Mouse (Mus musculus) frontal cortex, adult 2 months (tissue): ENCODE results near the gene Csnk1d. TPM values are rescaled to one million over a fixed set of nuclear protein-coding genes. Genes with fewer than 3 reads are reported as not detected.

ENCODE experiments used
- DNase-seq, 2 experiments: peaks; one replicate each; pipeline ENCODE4 v3.0.0; 2022; ENCODE audit warnings: low spot score in 1 of 2; ENCODE audit errors: extremely low spot score in 1 of 2
- polyA plus RNA-seq: library from polyadenylated mRNA; depleted of rRNA; stranded (reverse); fragments of >200 nt; gene quantifications from 2 replicates; pipeline ENCODE4 v1.2.3, GENCODE M21; 2012; rRNA removed

Csnk1d gene
- polyA plus RNA-seq, result 103 and 105 TPM in 2 replicates

- peak; percentile 95 to 99 for DNase-seq
Measured at GRCm38 (mm10) chr11:120990951-120991526, at the start of gene Csnk1d. TSS of gene Csnk1d (minus strand) at chr11:120991330.

GRCm38 (mm10) chr11:121039302-121039701 is 48.2 kb upstream of the Csnk1d start, which contains the start of gene Cd7:
TSS of gene Cd7 (minus strand) at chr11:121039418.
- no peak for DNase-seq

GRCm38 (mm10) chr11:121038366-121039240 is 47.5 kb upstream of the Csnk1d start:
- peak in 1 of 2 experiments; percentile 68 for DNase-seq

GRCm38 (mm10) chr11:121033118-121033517 is 42.0 kb upstream of the Csnk1d start:
- DNase-seq, result no peak

- no peak for DNase-seq
Measured at GRCm38 (mm10) chr11:121027259-121027658, 36.1 kb upstream of the Csnk1d start.

GRCm38 (mm10) chr11:121024163-121024562 is 33.0 kb upstream of the Csnk1d start:
- DNase-seq, result peak in 1 of 2 experiments; percentile 18

GRCm38 (mm10) chr11:121019501-121019900 is 28.4 kb upstream of the Csnk1d start:
- no peak for DNase-seq

- peak; percentile 18 to 70 for DNase-seq
Measured at GRCm38 (mm10) chr11:121017703-121018102, 26.6 kb upstream of the Csnk1d start.

GRCm38 (mm10) chr11:121015472-121015871 is 24.3 kb upstream of the Csnk1d start:
- no peak for DNase-seq

GRCm38 (mm10) chr11:121014896-121015300 is 23.8 kb upstream of the Csnk1d start:
- DNase-seq, result peak; percentile 40 to 72

GRCm38 (mm10) chr11:121013656-121014055 is 22.5 kb upstream of the Csnk1d start:
- no peak for DNase-seq

- no peak for DNase-seq
Measured at GRCm38 (mm10) chr11:121010044-121010755, 19.1 kb upstream of the Csnk1d start.

GRCm38 (mm10) chr11:121006184-121006583 is 15.1 kb upstream of the Csnk1d start:
- DNase-seq, result no peak

GRCm38 (mm10) chr11:121004281-121004680 is 13.2 kb upstream of the Csnk1d start:
- DNase-seq, result peak in 1 of 2 experiments; percentile 49

GRCm38 (mm10) chr11:121001966-121002365 is 10.8 kb upstream of the Csnk1d start:
- no peak for DNase-seq

- no peak for DNase-seq
Measured at GRCm38 (mm10) chr11:120994741-120995140, 3.6 kb upstream of the Csnk1d start.

GRCm38 (mm10) chr11:120993586-120993985 is 2.5 kb upstream of the Csnk1d start:
- no peak for DNase-seq

- DNase-seq, result no peak
Measured at GRCm38 (mm10) chr11:120993080-120993479, 1.9 kb upstream of the Csnk1d start.

GRCm38 (mm10) chr11:120991791-120992190 is 661 bp upstream of the Csnk1d start:
- DNase-seq, result no peak

- peak in 1 of 2 experiments; percentile 22 for DNase-seq
Measured at GRCm38 (mm10) chr11:120990126-120990781, 876 bp downstream of the Csnk1d start.
